In genomic region chr3:97793995-97794394, GRCm38 (mm10) we compare ENCODE assay signal across 16 mouse cellular contexts.
DNase-seq lines count a peak whose midpoint lies in the region; ATAC-seq and TF ChIP-seq lines count a peak whose summit lies in the region.
"Had no signal": no experiment of that assay in that cellular context is flagged by ENCODE, and none has a peak within 500 bp of the region (broad histone marks: within the 10 kb centered on the region; RNA-seq: fewer than 3 reads in every experiment).

No protein-coding gene starts in this region.

- no peaks in the 10 kb centered on the region for H3K9me3 ChIP-seq in intestine, embryonic 14.5 days (ENCODE audit: control insufficient read depth, low read length)
- no peaks in the 10 kb centered on the region for H3K9me3 ChIP-seq in intestine, postnatal 0 days (ENCODE audit: control insufficient read depth)
- no peaks in the 10 kb centered on the region for H3K9me3 ChIP-seq in forebrain, embryonic 14.5 days (replicated peaks; ENCODE audit: control insufficient read depth, low read length)
- H3K9me3 ChIP-seq: forebrain, embryonic 15.5 days; hindbrain, embryonic 15.5 days; liver, embryonic 15.5 days had no signal

- H3K4me2 ChIP-seq in intestine, embryonic 14.5 days (ENCODE audit: low read length) = no peak overlapping the region
- H3K4me2 ChIP-seq in intestine, postnatal 0 days (replicated peaks; ENCODE audit: low read depth) = no peak overlapping the region
- no peak overlapping the region for H3K4me2 ChIP-seq in forebrain, embryonic 14.5 days (ENCODE audit: low read length)
- H3K4me2 ChIP-seq: embryonic facial prominence, embryonic 13.5 days; forebrain, embryonic 15.5 days; hindbrain, embryonic 15.5 days; liver, embryonic 15.5 days; midbrain, embryonic 11.5 days had no signal

- H3K4me1 ChIP-seq in intestine, embryonic 14.5 days (replicated peaks; ENCODE audit: control insufficient read depth, insufficient read depth, low read length) = no peaks in the 10 kb centered on the region
- no peaks in the 10 kb centered on the region for H3K4me1 ChIP-seq in intestine, postnatal 0 days (replicated peaks; ENCODE audit: control insufficient read depth, insufficient read depth, low read length)
- no peaks in the 10 kb centered on the region for H3K4me1 ChIP-seq in forebrain, embryonic 14.5 days (ENCODE audit: control insufficient read depth, insufficient read depth, low read length)
- H3K4me1 ChIP-seq: embryonic facial prominence, embryonic 13.5 days; forebrain, embryonic 15.5 days; hindbrain, embryonic 15.5 days; liver, embryonic 15.5 days had no signal

- no peaks in the 10 kb centered on the region for H3K36me3 ChIP-seq in intestine, embryonic 14.5 days (ENCODE audit: control insufficient read depth, insufficient read depth, low read length)
- H3K36me3 ChIP-seq in intestine, postnatal 0 days (ENCODE audit: control insufficient read depth, insufficient read depth) = no peaks in the 10 kb centered on the region
- no peaks in the 10 kb centered on the region for H3K36me3 ChIP-seq in forebrain, embryonic 14.5 days (ENCODE audit: control insufficient read depth, insufficient read depth, low read length)
- H3K36me3 ChIP-seq: embryonic facial prominence, embryonic 13.5 days had no signal

- no peaks in the 10 kb centered on the region for H3K27me3 ChIP-seq in intestine, embryonic 14.5 days (replicated peaks; ENCODE audit: control insufficient read depth, insufficient read depth, low read length)
- no peaks in the 10 kb centered on the region for H3K27me3 ChIP-seq in intestine, postnatal 0 days (replicated peaks; ENCODE audit: control insufficient read depth, insufficient read depth, low read length)
- no peaks in the 10 kb centered on the region for H3K27me3 ChIP-seq in forebrain, embryonic 14.5 days (replicated peaks; ENCODE audit: control insufficient read depth, insufficient read depth, low read length)
- H3K27me3 ChIP-seq: embryonic facial prominence, embryonic 13.5 days; forebrain, embryonic 15.5 days; hindbrain, embryonic 15.5 days; liver, embryonic 15.5 days had no signal

- H3K4me3 ChIP-seq in intestine, embryonic 14.5 days (ENCODE audit: low read depth, low read length) = no peak overlapping the region
- H3K4me3 ChIP-seq in intestine, postnatal 0 days (ENCODE audit: low read depth, low read length) = no peak overlapping the region
- H3K4me3 ChIP-seq in forebrain, embryonic 14.5 days (ENCODE audit: low read depth, low read length) = no peak overlapping the region
- H3K4me3 ChIP-seq: embryonic facial prominence, embryonic 13.5 days; forebrain, embryonic 15.5 days; hindbrain, embryonic 15.5 days; liver, embryonic 15.5 days; myocyte had no signal

- WGBS in intestine, embryonic 14.5 days = 62% methylated on average over 8 of the region's 8 CpGs
- 62% methylated on average over 8 of the region's 8 CpGs for WGBS in intestine, postnatal 0 days
- 89% methylated on average over 8 of the region's 8 CpGs for WGBS in forebrain, embryonic 14.5 days

- no peak overlapping the region for H3K9ac ChIP-seq in intestine, embryonic 14.5 days (ENCODE audit: low read length)
- H3K9ac ChIP-seq in intestine, postnatal 0 days (ENCODE audit: low read depth, low read length) = no peak overlapping the region
- no peak overlapping the region for H3K9ac ChIP-seq in forebrain, embryonic 14.5 days (ENCODE audit: low read length)
- H3K9ac ChIP-seq: embryonic facial prominence, embryonic 13.5 days; forebrain, embryonic 15.5 days; hindbrain, embryonic 15.5 days; liver, embryonic 15.5 days had no signal

- DNase-seq in intestine, embryonic 14.5 days (ENCODE audit: low spot score) = peak; percentile 41
- peak; percentile 23 for DNase-seq in cerebellum, adult 8-10 months
- DNase-seq in cerebellum, postnatal 25 days = peak; percentile 35 to 42
- DNase-seq in heart, postnatal 25 days (ENCODE audit: low spot score) = peak; percentile 5
- no peak for DNase-seq in forebrain, embryonic 14.5 days (ENCODE audit: low spot score)
- DNase-seq: gastrocnemius, postnatal 36 days; kidney, adult 9 months; right cerebral cortex, postnatal 25 days had no signal

- no peak for ATAC-seq in intestine, embryonic 14.5 days (replicated peaks; ENCODE audit: low FRiP score, low TSS enrichment, low read depth)
- ATAC-seq in intestine, postnatal 0 days = no peak
- no peak for ATAC-seq in forebrain, embryonic 14.5 days
- ATAC-seq in erythroblast, adult 5-6 weeks (replicated peaks; ENCODE audit: low FRiP score, poor library complexity, severe bottlenecking) = no peak
- ATAC-seq: forebrain, embryonic 15.5 days had no signal

- intact Hi-C loops in heart, postnatal 25 days (cut with DNase I) = loop anchor here (2.0 kb wide), 1 partner anchor 31 kb away; no protein-coding TSS in a partner anchor

- H3K27ac ChIP-seq in intestine, embryonic 14.5 days (ENCODE audit: low read depth) = no peak overlapping the region
- H3K27ac ChIP-seq in intestine, postnatal 0 days (ENCODE audit: low read depth, low read length) = no peak overlapping the region
- no peak overlapping the region for H3K27ac ChIP-seq in forebrain, embryonic 14.5 days (ENCODE audit: low read depth, low read length)
- H3K27ac ChIP-seq: embryonic facial prominence, embryonic 13.5 days; forebrain, embryonic 15.5 days; hindbrain, embryonic 15.5 days; liver, embryonic 15.5 days had no signal

- no peak for TF ChIP-seq CTCF in intestine, postnatal 0 days (IDR thresholded peaks at IDR 0.05; ENCODE audit: low read depth)
